Mouse (Mus musculus): Measurements from ENCODE around the gene Pnpla7. TPM values are rescaled to one million over a fixed set of nuclear protein-coding genes. Genes with fewer than 3 reads are reported as not detected.
"Not testable (repeated sequence)": the region's sequence is repeated elsewhere in the genome, so short reads cannot be mapped to it uniquely, and the experiment has no call there.

The Pnpla7 gene
- total and polyA plus RNA-seq, 3 experiments, result 5.2 to 38.6 (median 33.9) TPM

DNA sequence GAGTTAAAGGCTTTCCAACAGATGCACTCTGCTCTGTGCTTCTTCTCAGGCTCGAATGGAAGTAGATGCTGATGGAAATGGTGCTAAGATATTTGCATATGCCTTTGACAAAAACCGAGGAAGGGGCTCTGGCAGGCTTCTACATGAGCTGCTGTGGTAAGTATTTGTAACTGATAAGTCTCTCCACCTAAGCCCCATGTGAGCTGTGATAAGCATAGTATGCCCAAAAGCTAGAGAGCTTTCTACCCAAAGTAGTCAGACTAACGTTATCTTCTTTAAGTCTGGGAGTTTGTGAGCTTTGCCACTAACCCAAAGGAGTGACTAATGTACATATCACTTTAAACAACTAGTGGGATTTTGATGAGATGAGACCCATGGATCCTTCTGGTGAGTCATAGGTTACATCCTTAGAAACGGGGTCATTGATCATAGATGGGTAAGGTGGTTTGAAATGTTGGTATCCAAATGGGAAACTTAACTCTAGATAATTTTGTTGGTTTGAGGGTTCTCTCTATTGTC, 23.2 kb upstream of the Pnpla7 start:
- DNase-seq (ENCODE audit: low spot score), result no peak
- TF ChIP-seq GATA2 (IDR thresholded peaks at IDR 0.05; ENCODE audit: borderline replicate concordance, low read depth, low read length) (no peak), TAL1 (conservative IDR thresholded peaks at IDR 0.05; ENCODE audit: low read depth, low read length) (no peak), POLR2AphosphoS5 (IDR thresholded peaks at IDR 0.05; ENCODE audit: insufficient replicate concordance, low read depth, low read length) (no peak), CTCF (IDR thresholded peaks at IDR 0.05; ENCODE audit: low read depth, low read length) (no peak), GATA1 (IDR thresholded peaks at IDR 0.05; ENCODE audit: borderline replicate concordance, low read length) (no peak)
- H3K36me3 ChIP-seq (replicated peaks), result peaks cover 61% of the 10 kb centered on the region
- H3K4me3 ChIP-seq (ENCODE audit: low read depth, low read length), result no peak overlapping the region
- no peaks in the 10 kb centered on the region for H3K9me3 ChIP-seq (replicated peaks)
- ATAC-seq (ENCODE audit: extremely low read depth, insufficient number of reproducible peaks, low FRiP score, poor library complexity, severe bottlenecking), result no peak
- H3K27me3 ChIP-seq (ENCODE audit: insufficient read depth, low read length), result no peaks in the 10 kb centered on the region
- H3K4me1 ChIP-seq (ENCODE audit: insufficient read depth, low read depth, low read length), result peaks cover 67% of the 10 kb centered on the region

- H3K4me1 ChIP-seq (ENCODE audit: insufficient read depth, low read depth, low read length), result peaks cover 39% of the 10 kb centered on the region
- ATAC-seq (ENCODE audit: extremely low read depth, insufficient number of reproducible peaks, low FRiP score, poor library complexity, severe bottlenecking) (no peak), DNase-seq (ENCODE audit: low spot score) (no peak)
- no peaks in the 10 kb centered on the region for H3K9me3 ChIP-seq (replicated peaks)
- no peak overlapping the region for H3K4me3 ChIP-seq (ENCODE audit: low read depth, low read length)
- TF ChIP-seq GATA2 (IDR thresholded peaks at IDR 0.05; ENCODE audit: borderline replicate concordance, low read depth, low read length), result no peak
- no peak for TF ChIP-seq GATA1 (IDR thresholded peaks at IDR 0.05; ENCODE audit: borderline replicate concordance, low read length)
- TF ChIP-seq TAL1 (conservative IDR thresholded peaks at IDR 0.05; ENCODE audit: low read depth, low read length), result no peak
- TF ChIP-seq POLR2AphosphoS5 (IDR thresholded peaks at IDR 0.05; ENCODE audit: insufficient replicate concordance, low read depth, low read length), result no peak
- no peak for TF ChIP-seq CTCF (IDR thresholded peaks at IDR 0.05; ENCODE audit: low read depth, low read length)
- H3K27me3 ChIP-seq (ENCODE audit: insufficient read depth, low read length), result no peaks in the 10 kb centered on the region
- H3K36me3 ChIP-seq (replicated peaks), result peaks cover 86% of the 10 kb centered on the region
Observed at GRCm38 (mm10) chr2:24960910-24961309, 14.9 kb upstream of the Pnpla7 start.

- TF ChIP-seq GATA2 (IDR thresholded peaks at IDR 0.05; ENCODE audit: borderline replicate concordance, low read depth, low read length), result no peak
- TF ChIP-seq TAL1 (conservative IDR thresholded peaks at IDR 0.05; ENCODE audit: low read depth, low read length), result no peak
- TF ChIP-seq CTCF (IDR thresholded peaks at IDR 0.05; ENCODE audit: low read depth, low read length), result peak; percentile 82
- TF ChIP-seq POLR2AphosphoS5 (IDR thresholded peaks at IDR 0.05; ENCODE audit: insufficient replicate concordance, low read depth, low read length), result peak; percentile 81; the same call in 1 of the 2 replicates
- no peak for TF ChIP-seq GATA1 (IDR thresholded peaks at IDR 0.05; ENCODE audit: borderline replicate concordance, low read length)
- Histone ChIP-seq H3K27me3 (ENCODE audit: insufficient read depth, low read length) (no peaks in the 10 kb centered on the region), H3K4me3 (ENCODE audit: low read depth, low read length) (peak within 1 kb of the TSS; percentile 96), H3K4me1 (ENCODE audit: insufficient read depth, low read depth, low read length) (peaks cover 28% of the 10 kb centered on the region), H3K9me3 (replicated peaks) (no peaks in the 10 kb centered on the region), H3K36me3 (replicated peaks) (peaks cover 87% of the 10 kb centered on the region)
- ATAC-seq (ENCODE audit: extremely low read depth, insufficient number of reproducible peaks, low FRiP score, poor library complexity, severe bottlenecking) (peak; percentile 84), DNase-seq (ENCODE audit: low spot score) (peak; percentile 65)
Observed at GRCm38 (mm10) chr2:24962304-24963000, 13.4 kb upstream of the Pnpla7 start, which contains the start of gene Dph7. Gene Dph7 (plus strand): TSS chr2:24962400.

DNA sequence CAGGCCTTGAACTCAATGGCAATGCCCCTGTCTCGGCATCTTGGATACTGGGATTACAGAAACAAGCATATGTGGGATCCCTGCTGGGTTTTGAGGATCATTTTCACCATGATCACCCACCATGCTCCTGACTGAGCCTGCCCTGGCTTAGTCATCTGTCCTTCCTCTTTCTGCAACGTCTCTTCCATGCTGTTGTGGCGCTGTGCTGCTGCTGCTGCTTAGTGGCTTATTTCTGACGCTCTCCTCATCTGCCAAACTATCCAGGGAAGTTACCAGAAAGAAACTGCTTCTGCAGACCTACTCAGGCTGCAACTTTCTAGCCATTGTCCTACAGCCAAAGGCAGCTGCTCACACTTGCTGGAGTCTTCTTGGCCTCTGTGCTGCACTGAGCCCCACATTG, 5.4 kb upstream of the Pnpla7 start:
- H3K36me3 ChIP-seq (replicated peaks), result peaks cover 84% of the 10 kb centered on the region
- H3K27me3 ChIP-seq (ENCODE audit: insufficient read depth, low read length), result no peaks in the 10 kb centered on the region
- no peak for DNase-seq (ENCODE audit: low spot score)
- H3K4me3 ChIP-seq (ENCODE audit: low read depth, low read length), result no peak overlapping the region
- ATAC-seq (ENCODE audit: extremely low read depth, insufficient number of reproducible peaks, low FRiP score, poor library complexity, severe bottlenecking), result no peak
- TF ChIP-seq TAL1 (conservative IDR thresholded peaks at IDR 0.05; ENCODE audit: low read depth, low read length), result no peak
- TF ChIP-seq GATA1 (IDR thresholded peaks at IDR 0.05; ENCODE audit: borderline replicate concordance, low read length), result no peak
- TF ChIP-seq POLR2AphosphoS5 (IDR thresholded peaks at IDR 0.05; ENCODE audit: insufficient replicate concordance, low read depth, low read length), result no peak
- no peak for TF ChIP-seq CTCF (IDR thresholded peaks at IDR 0.05; ENCODE audit: low read depth, low read length)
- TF ChIP-seq GATA2 (IDR thresholded peaks at IDR 0.05; ENCODE audit: borderline replicate concordance, low read depth, low read length), result no peak
- no peaks in the 10 kb centered on the region for H3K9me3 ChIP-seq (replicated peaks)
- H3K4me1 ChIP-seq (ENCODE audit: insufficient read depth, low read depth, low read length), result peaks cover 23% of the 10 kb centered on the region

GRCm38 (mm10) chr2:24974452-24974851, 1.4 kb upstream of the Pnpla7 start:
- Histone ChIP-seq H3K36me3 (replicated peaks) (peaks cover 48% of the 10 kb centered on the region), H3K4me1 (ENCODE audit: insufficient read depth, low read depth, low read length) (peaks cover 43% of the 10 kb centered on the region), H3K4me3 (ENCODE audit: low read depth, low read length) (peak overlapping the region; percentile 81)
- H3K9me3 ChIP-seq (replicated peaks); H3K27me3 ChIP-seq (ENCODE audit: insufficient read depth, low read length); ATAC-seq (ENCODE audit: extremely low read depth, insufficient number of reproducible peaks, low FRiP score, poor library complexity, severe bottlenecking): not testable (repeated sequence)
- DNase-seq (ENCODE audit: low spot score), result peak; percentile 14

DNA sequence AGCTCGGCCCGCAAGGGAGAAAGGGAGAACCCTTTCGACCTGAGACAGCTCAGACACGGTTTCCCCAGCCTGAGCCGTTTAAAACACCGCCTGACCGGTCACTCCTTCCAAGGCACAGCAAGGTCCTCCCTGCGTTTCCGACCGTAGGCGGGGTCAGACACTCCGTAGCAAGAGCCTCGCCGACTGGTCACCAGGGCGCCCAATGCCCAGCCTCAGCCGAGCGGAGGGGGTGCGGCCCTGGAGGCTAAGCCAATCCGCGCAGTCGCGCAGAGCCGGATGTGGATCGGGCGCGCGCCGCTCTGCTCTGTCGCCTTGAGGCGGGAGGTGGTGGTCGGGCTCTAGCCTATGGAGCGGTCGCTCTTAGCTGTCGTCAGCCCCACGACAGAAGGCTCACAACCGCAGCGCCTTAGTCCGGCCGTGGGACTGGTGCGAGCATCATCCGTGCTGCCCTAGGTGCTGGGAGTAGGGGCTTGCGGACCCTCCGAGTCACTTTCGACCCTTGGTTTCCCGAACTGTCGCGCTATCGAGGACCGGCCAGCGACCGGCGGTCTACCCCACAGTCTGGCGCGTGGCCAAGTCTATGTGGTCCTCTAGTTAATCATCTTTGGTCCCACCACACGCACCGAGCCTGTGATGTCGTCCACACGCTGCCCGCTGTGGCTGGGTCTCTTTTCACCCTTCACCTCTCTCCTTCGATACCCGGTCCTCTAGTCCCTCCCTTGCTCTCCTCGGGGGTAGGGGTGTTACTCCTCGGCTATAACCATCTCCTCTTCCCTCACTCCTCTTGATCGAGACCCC, 728 bp upstream of the Pnpla7 start, which contains the start of gene Mrpl41:
Gene Mrpl41, minus strand, starts transcription at position 193 of the 798 bp plus-strand sequence.
- Histone ChIP-seq H3K27me3 (ENCODE audit: insufficient read depth, low read length) (no peaks in the 10 kb centered on the region), H3K36me3 (replicated peaks) (peaks cover 47% of the 10 kb centered on the region), H3K4me3 (ENCODE audit: low read depth, low read length) (peak within 1 kb of the TSS; percentile 81), H3K4me1 (ENCODE audit: insufficient read depth, low read depth, low read length) (peaks cover 42% of the 10 kb centered on the region), H3K9me3 (replicated peaks) (no peaks in the 10 kb centered on the region)
- ATAC-seq (ENCODE audit: extremely low read depth, insufficient number of reproducible peaks, low FRiP score, poor library complexity, severe bottlenecking), result peak; percentile 88
- TF ChIP-seq GATA2 (IDR thresholded peaks at IDR 0.05; ENCODE audit: borderline replicate concordance, low read depth, low read length), result no peak
- peak; percentile 96 for DNase-seq (ENCODE audit: low spot score)

Data from G1E (cell line).